Mouse (Mus musculus) limb, embryonic 11.5 days (tissue): ENCODE measurements at regions not wholly inside any gene's neighbourhood (a gene's known extent, or its start where the extent isn't known, plus 50 kb on each side); places are given as distances from the start of the nearest gene placed in this dataset.

Experiments used
- ATAC-seq: fragments of 200-750 bp; cut with Nextera tagmentation; 2 replicates; pipeline ENCODE4 v1.8.0; 2017; ENCODE audit warnings: low read depth; ENCODE audit not compliant: insufficient number of reproducible peaks, low FRiP score, low TSS enrichment
- DNase-seq: peaks from one replicate; pipeline ENCODE4 v3.0.0-alpha.2; 2015; ENCODE audit warnings: low spot score
- H3K27ac ChIP-seq: fragments of 300-500 bp; sonication (generic); replicated peaks from 2 replicates; pipeline ENCODE4 v1.5.1; 2014; ENCODE audit warnings: low read depth, mild to moderate bottlenecking, low read length
- H3K27me3 ChIP-seq: fragments of 300-500 bp; sonication (generic); 2 replicates; pipeline ENCODE4 v1.6.1; 2014; ENCODE audit warnings: mild to moderate bottlenecking, low read length, mixed read lengths; ENCODE audit not compliant: control insufficient read depth, insufficient read depth
- H3K36me3 ChIP-seq: fragments of 300-500 bp; sonication (generic); 2 replicates; pipeline ENCODE4 v1.6.1; 2014; ENCODE audit warnings: mild to moderate bottlenecking, low read length, moderate library complexity, mixed read lengths; ENCODE audit not compliant: control insufficient read depth, insufficient read depth
- H3K4me1 ChIP-seq: fragments of 300-500 bp; sonication (generic); 2 replicates; pipeline ENCODE4 v1.6.1; 2014; ENCODE audit warnings: low read length, mixed read lengths; ENCODE audit not compliant: control insufficient read depth, insufficient read depth
- H3K4me2 ChIP-seq: fragments of 300-500 bp; sonication (generic); 2 replicates; pipeline ENCODE4 v1.6.1; 2014; ENCODE audit warnings: low read depth, mild to moderate bottlenecking, moderate library complexity; ENCODE audit not compliant: severe bottlenecking
- H3K4me3 ChIP-seq: fragments of 300-500 bp; sonication (generic); 2 replicates; pipeline ENCODE4 v1.5.1; 2014; ENCODE audit warnings: low read depth, low read length
- H3K9ac ChIP-seq: fragments of 300-500 bp; sonication (generic); 2 replicates; pipeline ENCODE4 v1.6.1; 2014; ENCODE audit warnings: mild to moderate bottlenecking, low read length
- H3K9me3 ChIP-seq: fragments of 300-500 bp; sonication (generic); 2 replicates; pipeline ENCODE4 v1.6.1; 2016; ENCODE audit warnings: low read length; ENCODE audit not compliant: control insufficient read depth
- WGBS: fragments of 180-500 bp; shearing (Covaris S2); extraction: QIAGEN DNeasy Blood & Tissue Kit; methylation state at CpG from one replicate; pipeline ENCODE4 v1.1.7; 2014; 5-methylcytosine and 5-hydroxymethylcytosine counted together

GRCm38 (mm10) chr5:75823646-75824045 is 154.6 kb downstream of the Kdr start:
- no peaks in the 10 kb centered on the region for H3K27me3 ChIP-seq
- H3K4me3 ChIP-seq = no peak overlapping the region
- 84% methylated on average over 3 of the region's 3 CpGs for WGBS
- no peaks in the 10 kb centered on the region for H3K36me3 ChIP-seq
- DNase-seq (no peak), ATAC-seq (no peak)
- no peak overlapping the region for H3K9ac ChIP-seq
- no peaks in the 10 kb centered on the region for H3K4me1 ChIP-seq
- no peak overlapping the region for H3K27ac ChIP-seq
- no peak overlapping the region for H3K4me2 ChIP-seq
- no peaks in the 10 kb centered on the region for H3K9me3 ChIP-seq

- WGBS = 95% methylated on average over 13 of the region's 13 CpGs
- H3K27ac ChIP-seq = no peak overlapping the region
- H3K9ac ChIP-seq = no peak overlapping the region
- H3K36me3 ChIP-seq = no peaks in the 10 kb centered on the region
- no peaks in the 10 kb centered on the region for H3K9me3 ChIP-seq
- H3K4me2 ChIP-seq = no peak overlapping the region
- ATAC-seq (no peak), DNase-seq (no peak)
- H3K4me1 ChIP-seq = no peaks in the 10 kb centered on the region
- H3K4me3 ChIP-seq = no peak overlapping the region
- no peaks in the 10 kb centered on the region for H3K27me3 ChIP-seq
These were observed 160.9 kb downstream of the Kdr start for GRCm38 (mm10) chr5:75817396-75817795.

DNA sequence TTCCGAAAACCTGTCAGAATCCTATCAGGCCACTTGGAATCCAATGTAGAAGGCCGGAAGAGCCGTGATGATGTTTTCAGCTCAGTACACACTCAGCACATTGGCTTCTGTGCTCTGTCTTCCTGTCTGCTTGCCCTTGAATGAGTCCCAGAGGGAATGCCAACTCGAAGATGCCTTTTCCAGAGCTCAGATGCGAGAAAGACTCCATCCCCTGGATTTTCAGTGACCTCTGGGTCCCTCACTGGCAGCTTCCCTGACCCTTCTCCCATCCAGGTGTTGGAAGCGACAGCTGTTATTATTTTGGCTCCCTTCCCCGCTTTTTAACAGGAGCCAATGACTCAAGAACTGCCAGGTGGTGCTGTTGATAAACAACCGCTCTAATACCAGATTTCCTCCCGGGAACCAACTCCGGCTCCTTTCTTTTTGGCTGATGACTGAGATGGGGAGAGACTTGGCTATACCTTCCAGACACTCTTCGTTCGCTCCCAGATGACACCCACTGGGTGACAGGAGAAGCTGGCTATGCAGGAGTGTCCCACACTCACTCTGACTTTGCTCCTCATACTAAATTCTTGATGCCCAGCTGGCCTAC is 163.8 kb downstream of the Kdr start:
- no peak overlapping the region for H3K4me3 ChIP-seq
- no peak overlapping the region for H3K27ac ChIP-seq
- H3K9me3 ChIP-seq = no peaks in the 10 kb centered on the region
- no peak overlapping the region for H3K9ac ChIP-seq
- H3K4me2 ChIP-seq = no peak overlapping the region
- H3K4me1 ChIP-seq = no peaks in the 10 kb centered on the region
- H3K27me3 ChIP-seq = no peaks in the 10 kb centered on the region
- ATAC-seq (no peak), DNase-seq (no peak)
- WGBS = 72% methylated on average over 12 of the region's 12 CpGs
- H3K36me3 ChIP-seq = no peaks in the 10 kb centered on the region

GRCm38 (mm10) chr5:75812686-75813085 is 165.6 kb downstream of the Kdr start:
- WGBS = 55% methylated on average over 4 of the region's 4 CpGs
- DNase-seq (no peak), ATAC-seq (no peak)
- H3K27ac ChIP-seq = no peak overlapping the region
- H3K4me2 ChIP-seq = no peak overlapping the region
- no peak overlapping the region for H3K4me3 ChIP-seq
- H3K27me3 ChIP-seq = no peaks in the 10 kb centered on the region
- H3K36me3 ChIP-seq = no peaks in the 10 kb centered on the region
- H3K4me1 ChIP-seq = no peaks in the 10 kb centered on the region
- H3K9me3 ChIP-seq = no peaks in the 10 kb centered on the region
- no peak overlapping the region for H3K9ac ChIP-seq

DNA sequence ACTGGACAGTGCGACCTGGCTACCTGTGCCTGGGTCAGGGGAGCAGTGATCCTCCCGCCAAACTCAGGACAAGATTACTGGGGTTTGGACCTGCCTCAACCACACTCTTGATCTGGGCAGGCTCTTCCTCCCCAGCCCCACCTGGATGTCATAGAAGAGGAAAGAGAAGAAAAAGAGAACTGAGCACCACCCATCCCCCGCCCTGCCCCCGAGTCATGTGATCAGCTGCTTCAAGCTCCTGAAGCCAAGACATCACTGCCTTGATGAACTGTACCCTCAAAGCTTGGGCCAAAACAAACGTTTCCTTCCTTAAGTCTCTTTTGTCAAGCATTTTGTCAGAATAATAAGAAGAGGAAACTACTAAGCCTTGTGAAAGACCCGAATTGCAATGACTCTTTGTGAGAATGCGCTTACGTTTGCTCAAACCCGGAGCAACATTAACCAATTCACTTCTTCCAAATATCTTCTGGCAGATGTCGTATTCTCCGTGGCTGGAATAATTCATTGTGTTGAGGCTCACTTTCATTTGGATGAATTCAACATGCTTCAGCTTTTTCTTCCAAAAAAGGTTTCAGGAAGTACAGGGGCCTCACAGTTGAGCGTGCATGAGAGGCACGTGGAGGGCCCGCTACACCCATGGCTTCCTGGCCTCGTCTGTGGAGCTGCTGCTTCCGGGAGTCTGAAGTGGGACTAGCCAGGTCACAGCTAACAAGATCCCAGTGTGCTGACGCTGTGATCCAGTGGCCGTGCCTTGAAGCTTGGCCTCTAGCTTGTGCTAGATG is 169.5 kb downstream of the Kdr start:
- Histone ChIP-seq H3K4me3 (no peak overlapping the region), H3K4me2 (no peak overlapping the region), H3K36me3 (no peaks in the 10 kb centered on the region), H3K9ac (no peak overlapping the region), H3K4me1 (no peaks in the 10 kb centered on the region), H3K27me3 (no peaks in the 10 kb centered on the region), H3K27ac (no peak overlapping the region), H3K9me3 (no peaks in the 10 kb centered on the region)
- ATAC-seq (no peak), DNase-seq (no peak)
- WGBS = 90% methylated on average over 18 of the region's 18 CpGs

GRCm38 (mm10) chr5:75805011-75805410 is 173.2 kb downstream of the Kdr start:
- WGBS = 81% methylated on average over 2 of the region's 2 CpGs
- H3K9ac ChIP-seq = no peak overlapping the region
- DNase-seq = no peak
- H3K36me3 ChIP-seq = no peaks in the 10 kb centered on the region
- no peak for ATAC-seq
- H3K4me2 ChIP-seq = no peak overlapping the region
- no peaks in the 10 kb centered on the region for H3K9me3 ChIP-seq
- no peaks in the 10 kb centered on the region for H3K4me1 ChIP-seq
- H3K27ac ChIP-seq = no peak overlapping the region
- no peaks in the 10 kb centered on the region for H3K27me3 ChIP-seq
- H3K4me3 ChIP-seq = no peak overlapping the region

DNA sequence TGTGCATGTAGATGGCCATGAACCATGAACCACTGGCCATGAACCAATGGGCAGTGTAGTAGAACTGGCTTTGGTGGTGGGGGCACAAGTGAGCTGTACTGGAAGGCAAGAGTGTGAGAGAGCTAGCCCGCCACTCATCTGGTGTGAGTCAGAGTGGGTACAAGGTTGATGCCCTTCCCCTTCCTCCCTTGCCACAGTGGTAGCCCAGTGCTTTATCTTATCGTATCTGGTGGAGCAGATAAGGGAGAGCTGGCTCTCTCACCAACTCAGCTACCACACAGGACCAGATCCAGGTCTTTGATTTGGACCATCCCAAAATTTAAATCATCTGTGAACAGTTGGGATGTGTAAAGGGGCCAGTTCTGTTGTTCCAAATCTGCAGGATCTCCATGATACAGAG is 173.9 kb downstream of the Kdr start:
- no peak overlapping the region for H3K27ac ChIP-seq
- H3K4me3 ChIP-seq = no peak overlapping the region
- no peaks in the 10 kb centered on the region for H3K36me3 ChIP-seq
- DNase-seq (no peak), ATAC-seq (no peak)
- WGBS = 86% methylated on average over 2 of the region's 2 CpGs
- H3K9ac ChIP-seq = no peak overlapping the region
- no peaks in the 10 kb centered on the region for H3K9me3 ChIP-seq
- H3K4me2 ChIP-seq = no peak overlapping the region
- H3K27me3 ChIP-seq = no peaks in the 10 kb centered on the region
- no peaks in the 10 kb centered on the region for H3K4me1 ChIP-seq

DNA sequence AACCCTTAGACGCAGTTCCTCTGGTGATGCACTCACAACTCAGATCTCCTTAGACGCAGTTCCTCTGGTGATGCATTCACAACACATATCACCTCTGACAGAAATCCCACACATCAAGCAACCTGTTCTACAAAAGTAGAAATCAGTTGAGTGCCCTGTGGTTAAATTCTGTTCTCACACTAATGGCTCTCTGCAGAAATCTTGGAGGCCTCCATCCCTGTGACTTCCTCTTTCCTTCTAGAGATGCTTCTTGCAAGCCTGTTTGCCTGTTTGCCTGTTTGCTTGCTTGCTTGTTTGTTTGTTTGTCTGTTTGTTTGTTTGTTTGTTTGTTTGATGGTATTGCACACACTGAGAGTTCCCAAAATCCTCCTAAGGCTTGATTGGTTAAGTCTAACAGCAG is 175.2 kb downstream of the Kdr start:
- ATAC-seq = no peak
- Histone ChIP-seq H3K9me3 (no peaks in the 10 kb centered on the region), H3K4me3 (no peak overlapping the region), H3K36me3 (no peaks in the 10 kb centered on the region), H3K9ac (no peak overlapping the region), H3K27ac (no peak overlapping the region), H3K4me1 (no peaks in the 10 kb centered on the region), H3K27me3 (no peaks in the 10 kb centered on the region), H3K4me2 (no peak overlapping the region)
- no peak for DNase-seq
- WGBS = 91% methylated on average over 2 of the region's 2 CpGs
